Mouse (Mus musculus): Measurements from ENCODE around the gene Lars2.
"Not testable (repeated sequence)": the region's sequence is repeated elsewhere in the genome, so short reads cannot be mapped to it uniquely, and the experiment has no call there.

Gene Lars2

DNA sequence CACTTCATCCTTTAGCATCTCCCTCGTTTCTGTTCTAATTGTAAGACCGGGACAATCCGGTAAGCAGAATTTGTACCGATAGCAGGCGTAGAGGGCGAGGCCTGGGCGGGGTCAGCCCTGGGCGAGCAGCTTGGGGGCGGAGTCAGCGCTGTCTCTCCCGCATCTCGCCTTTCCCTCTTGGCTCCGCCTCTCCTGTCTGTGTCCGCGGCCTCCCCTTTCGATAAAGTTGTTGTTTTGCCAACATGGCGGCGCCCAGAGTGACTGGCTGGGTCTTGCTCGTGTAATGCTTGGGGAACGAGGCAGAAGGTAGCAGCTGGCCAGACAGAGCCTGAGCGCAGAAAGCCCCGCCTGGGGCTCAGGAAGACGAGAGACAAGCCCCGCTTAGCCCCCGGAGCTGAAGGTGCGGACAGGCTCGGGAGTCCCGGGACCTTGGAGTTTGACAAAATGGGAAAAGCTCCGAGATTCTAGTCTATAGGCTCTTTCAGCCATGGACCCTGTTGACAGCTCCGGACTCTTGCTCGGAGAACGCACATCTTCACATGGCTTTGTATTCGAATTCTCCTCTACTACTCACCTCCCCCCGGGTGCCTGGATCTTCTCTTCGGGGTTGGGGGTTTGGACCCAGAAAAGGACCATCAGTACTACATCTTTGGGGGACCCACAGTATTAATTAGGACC, at the start of gene Lars2:
TSS of gene Lars2 (plus strand) at position 220 of the 678 bp plus-strand sequence.
- peak; percentile 90 to 93 for DNase-seq

DNA sequence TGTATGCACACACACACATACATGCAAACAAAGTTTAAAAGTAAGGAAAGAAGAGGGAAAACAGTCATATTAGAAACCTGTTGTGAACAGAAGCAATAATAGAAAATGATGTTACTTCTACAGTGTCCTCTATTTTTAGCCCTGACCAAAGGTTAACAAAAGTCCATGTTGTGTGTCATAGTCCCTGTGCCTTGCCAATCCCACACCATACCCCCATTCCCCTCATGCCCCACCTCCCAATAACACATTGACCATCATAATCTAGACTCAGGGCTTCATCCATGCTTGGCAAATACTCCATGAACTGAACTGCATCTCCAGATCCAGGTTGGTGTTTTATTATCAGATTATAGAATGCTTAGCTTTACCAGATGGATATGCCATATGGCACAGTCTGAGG, 40.6 kb upstream of the Lars2 start:
- DNase-seq = no peak

- no peak for DNase-seq
Observed at GRCm38 (mm10) chr9:123328336-123328735, 38.4 kb upstream of the Lars2 start.

GRCm38 (mm10) chr9:123329831-123330230, 36.9 kb upstream of the Lars2 start:
- DNase-seq = no peak

- DNase-seq = not testable (repeated sequence)
Observed at GRCm38 (mm10) chr9:123330271-123330670, 36.5 kb upstream of the Lars2 start.

GRCm38 (mm10) chr9:123333479-123333878, 33.2 kb upstream of the Lars2 start:
- no peak for DNase-seq

DNA sequence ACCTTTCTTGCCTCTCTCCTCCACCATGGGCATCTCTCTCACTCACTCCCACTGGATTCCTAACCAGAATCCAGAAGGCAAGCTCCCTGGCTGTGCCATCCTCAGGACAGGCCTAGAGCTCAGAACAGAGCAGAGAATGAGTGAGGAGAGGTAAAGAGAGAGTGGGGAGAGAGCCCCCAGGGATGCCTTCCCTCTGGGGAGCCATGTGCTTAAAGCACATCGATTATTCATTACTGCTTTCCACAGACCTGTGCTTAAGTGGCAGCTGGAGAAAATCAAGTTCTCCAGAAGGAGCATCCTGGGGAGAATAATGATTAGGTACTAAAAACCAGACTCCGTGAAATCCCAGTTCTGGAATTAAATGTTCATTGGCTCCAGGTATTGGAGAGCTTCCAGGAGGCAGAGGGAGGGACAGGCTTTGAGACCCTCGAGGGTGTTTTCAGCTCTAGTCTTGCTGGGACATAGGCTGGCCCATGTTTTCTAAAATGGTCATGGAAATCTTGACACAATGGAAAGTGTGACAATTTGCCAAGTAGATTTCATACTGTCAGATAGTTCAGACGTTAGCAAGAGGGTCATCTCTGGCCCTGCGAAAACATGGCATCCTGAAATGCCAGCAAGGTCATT, 31.6 kb upstream of the Lars2 start:
- DNase-seq = no peak

- DNase-seq = no peak
Observed at GRCm38 (mm10) chr9:123339651-123340144, 27.0 kb upstream of the Lars2 start.

GRCm38 (mm10) chr9:123341256-123341655, 25.5 kb upstream of the Lars2 start:
- no peak for DNase-seq

DNA sequence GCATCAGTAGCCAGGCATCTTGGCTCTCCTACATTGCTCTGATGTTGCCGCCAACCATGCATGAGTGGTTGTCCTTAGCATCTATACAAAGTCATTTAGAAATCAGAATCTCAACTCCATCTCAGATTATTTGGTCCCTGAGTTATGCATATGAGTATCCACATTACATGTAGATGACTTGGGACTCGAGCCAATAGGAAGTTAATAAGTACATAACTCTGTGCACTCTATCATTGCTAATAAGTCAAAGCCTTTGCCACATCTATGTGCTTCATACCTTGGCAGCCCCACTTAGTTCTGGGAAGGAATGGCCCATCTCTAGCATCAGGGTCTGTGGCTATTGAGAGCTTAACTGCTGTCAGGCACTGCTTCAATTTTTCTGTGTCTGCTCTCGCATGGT, 23.7 kb upstream of the Lars2 start:
- DNase-seq = no peak

DNA sequence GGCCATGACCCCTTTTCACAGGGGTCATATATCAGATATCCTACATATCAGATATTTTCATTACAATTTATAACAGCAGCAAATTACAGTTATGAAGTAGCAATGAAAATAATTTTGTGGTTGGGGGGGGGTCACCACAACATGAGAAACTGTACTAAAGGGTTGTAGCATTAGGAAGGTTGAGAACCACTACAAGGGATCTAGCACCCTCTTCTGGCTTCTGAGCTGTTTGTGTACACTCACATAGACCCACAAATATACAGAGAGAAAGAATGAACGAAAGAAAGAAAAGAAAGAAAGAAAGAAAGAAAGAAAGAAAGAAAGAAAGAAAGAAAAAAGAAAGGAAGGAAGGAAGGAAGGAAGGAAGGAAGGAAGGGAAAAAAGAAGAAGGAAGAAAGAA, 17.4 kb upstream of the Lars2 start:
- not testable (repeated sequence) for DNase-seq

- no peak for DNase-seq
Observed at GRCm38 (mm10) chr9:123359981-123360380, 6.7 kb upstream of the Lars2 start.

- DNase-seq = no peak
Observed at GRCm38 (mm10) chr9:123365353-123365752, 1.4 kb upstream of the Lars2 start.

GRCm38 (mm10) chr9:123365942-123366707, 602 bp upstream of the Lars2 start:
- DNase-seq = no peak

DNA sequence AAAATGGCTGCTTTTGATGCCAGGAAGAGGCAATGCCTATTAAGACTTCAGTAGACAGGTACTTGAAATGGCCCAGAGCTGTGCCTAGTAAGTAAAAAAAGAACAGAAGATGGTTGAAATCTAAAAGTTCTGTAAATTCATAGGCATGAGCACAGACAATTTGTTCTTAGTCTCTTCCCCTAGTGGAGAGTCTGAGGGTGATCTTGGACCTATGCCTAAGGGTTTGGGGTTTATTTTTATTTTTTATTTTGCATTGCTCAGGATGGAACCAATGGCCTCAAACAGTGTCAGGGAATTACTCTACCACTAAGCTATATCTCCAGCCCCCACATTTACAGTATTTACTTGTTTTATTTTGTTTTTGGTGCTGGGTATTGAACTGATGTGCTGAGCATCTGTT, 909 bp downstream of the Lars2 start:
- DNase-seq = no peak

DNA sequence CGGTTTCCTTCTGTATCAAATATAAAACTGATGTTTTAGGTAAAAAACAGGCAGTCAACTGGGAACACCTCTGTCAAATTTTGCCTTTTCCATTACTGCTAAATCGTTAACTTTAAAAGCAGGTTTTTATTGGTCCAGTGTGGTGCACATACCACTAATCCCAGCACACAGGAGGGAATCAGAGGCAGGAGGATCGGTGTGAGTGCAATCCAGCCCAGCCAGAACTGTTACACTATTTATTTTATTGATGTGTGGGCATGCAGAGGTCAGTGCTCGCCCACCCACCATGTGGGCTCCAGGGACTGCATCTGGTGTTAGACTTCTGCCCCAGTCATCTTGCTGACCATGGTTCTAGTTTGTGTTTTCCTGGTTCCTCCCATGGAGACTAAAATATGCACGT, 15.7 kb downstream of the Lars2 start:
- no peak for DNase-seq

DNA sequence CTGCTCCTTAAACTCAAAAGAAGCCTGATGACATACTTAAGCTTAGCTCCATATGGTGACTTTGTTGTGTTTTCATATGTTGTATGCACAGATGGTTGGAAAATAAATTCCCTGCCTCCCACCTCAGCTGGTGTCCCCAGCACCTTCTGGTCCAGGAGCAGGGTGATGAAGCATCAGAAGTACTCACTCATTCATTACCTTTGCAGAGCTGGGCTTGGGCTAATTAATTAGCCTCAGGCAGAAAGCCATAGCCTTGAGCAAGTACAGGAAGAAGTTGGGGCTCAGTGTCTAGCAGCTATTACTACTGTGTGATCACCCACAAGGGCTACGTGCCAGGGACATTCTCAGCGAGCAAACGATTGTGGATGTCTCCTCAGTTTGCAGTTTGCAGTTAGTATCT, 18.0 kb downstream of the Lars2 start:
- no peak for DNase-seq

GRCm38 (mm10) chr9:123385352-123386198, 18.8 kb downstream of the Lars2 start:
- no peak for DNase-seq

- DNase-seq = no peak
Observed at GRCm38 (mm10) chr9:123386347-123386746, 19.6 kb downstream of the Lars2 start.

DNA sequence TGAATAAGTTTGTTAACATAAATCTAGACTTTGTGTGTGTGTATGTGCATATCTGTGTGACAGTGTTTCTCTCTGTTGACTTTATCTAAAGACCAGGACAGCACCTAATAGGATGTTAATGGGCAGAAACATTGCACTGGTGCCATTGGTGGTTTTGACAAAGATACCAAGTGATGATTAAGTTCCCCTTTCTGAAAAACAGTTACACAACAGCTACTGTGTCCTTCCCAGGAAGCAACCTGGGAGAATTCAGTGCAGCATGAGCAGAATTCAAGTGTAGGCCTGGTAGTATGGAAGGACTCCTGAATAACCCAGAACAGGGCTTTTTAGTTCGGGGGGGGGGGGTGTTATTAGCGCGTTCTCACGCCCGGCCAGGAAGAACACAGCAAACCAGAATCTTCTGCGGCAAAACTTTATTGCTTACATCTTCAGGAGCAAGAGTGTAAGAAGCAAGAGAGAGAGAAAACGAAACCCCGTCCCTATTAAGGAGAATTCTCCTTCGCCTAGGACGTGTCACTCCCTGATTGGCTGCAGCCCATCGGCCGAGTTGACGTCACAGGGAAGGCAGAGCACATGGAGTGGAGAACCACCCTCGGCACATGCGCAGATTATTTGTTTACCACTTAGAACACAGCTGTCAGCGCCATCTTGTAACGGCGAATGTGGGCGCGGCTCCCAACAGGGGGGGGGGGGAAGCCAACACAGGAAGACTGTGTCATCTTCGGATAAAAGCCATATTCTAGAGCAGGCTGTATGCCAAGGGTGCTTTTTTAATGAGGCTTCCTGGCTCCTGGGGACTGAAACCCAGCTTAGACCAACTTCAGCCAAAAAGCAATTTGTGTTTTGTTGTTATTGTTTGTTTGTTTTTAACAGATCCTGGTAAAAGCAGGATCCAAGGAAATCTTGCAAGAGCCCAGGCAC, 21.6 kb downstream of the Lars2 start:
- not testable (repeated sequence) for DNase-seq

DNA sequence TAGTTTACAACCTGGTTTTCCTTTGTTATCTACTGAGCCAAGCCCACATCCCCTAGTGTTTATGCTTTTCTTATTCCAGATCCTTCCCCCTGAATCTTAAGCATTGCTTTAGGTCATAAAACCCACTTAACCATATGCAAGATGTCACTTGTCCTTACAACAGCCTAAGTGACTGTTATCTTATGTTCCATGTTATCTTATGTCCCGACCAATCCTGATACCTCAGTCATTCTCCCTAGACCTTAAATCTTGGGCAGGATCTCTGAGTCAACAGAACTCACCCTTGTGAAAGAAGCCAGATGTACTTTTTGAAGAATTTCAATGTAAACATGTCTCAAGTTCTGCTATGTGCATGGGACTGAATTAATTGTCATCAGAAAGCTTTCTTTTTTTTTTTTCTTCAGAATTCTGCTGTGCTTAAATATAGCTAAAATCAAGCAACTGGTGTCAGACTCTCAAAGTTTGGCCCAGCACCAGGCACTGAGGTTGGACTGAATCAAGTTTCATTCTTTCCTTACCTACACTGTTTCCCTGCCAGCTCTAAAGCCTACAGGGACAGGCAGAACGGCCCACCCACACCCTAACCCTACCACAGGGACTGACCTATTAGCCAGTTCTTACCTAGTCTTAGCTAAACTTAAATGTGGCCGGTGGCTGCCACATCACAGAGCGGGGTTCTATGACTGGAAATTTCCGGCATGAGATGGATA, 24.6 kb downstream of the Lars2 start:
- DNase-seq = no peak

Data from thymus, postnatal 36 days (tissue).